Mouse (Mus musculus) MEL (cell line): Measurements from ENCODE around the gene Atxn3. TPM values are rescaled to one million over a fixed set of nuclear protein-coding genes. Genes with fewer than 3 reads are reported as not detected.

Experiments
- DNase-seq: peaks from one replicate; pipeline ENCODE4 v3.0.0; 2011; ENCODE audit warnings: low read depth, low spot score
- H3K27ac ChIP-seq: 2 replicates; pipeline ENCODE4 v1.5.1; 2012; ENCODE audit warnings: low read depth, mild to moderate bottlenecking, control low read depth, low read length, moderate library complexity; ENCODE audit not compliant: control insufficient read depth
- H3K27me3 ChIP-seq, 2 experiments: fragments of 150-350 bp in 1 of 2; sonication (generic) in 1 of 2; 2 replicates each; pipeline ENCODE4 v1.6.1; 2012; ENCODE audit warnings: low read length in 2 of 2, mild to moderate bottlenecking in 2 of 2, improper control_type of control experiment in 1 of 2, moderate library complexity in 1 of 2; ENCODE audit not compliant: insufficient read depth in 2 of 2, control insufficient read depth in 1 of 2
- H3K36me3 ChIP-seq, 2 experiments: 2 replicates each; pipeline ENCODE4 v1.6.1; 2012 to 2014; ENCODE audit warnings: low read length in 2 of 2, improper control_type of control experiment in 1 of 2, inconsistent platforms in 1 of 2, mild to moderate bottlenecking in 1 of 2; ENCODE audit not compliant: insufficient read depth in 2 of 2, control insufficient read depth in 1 of 2
- H3K4me1 ChIP-seq, 2 experiments: fragments of 150-350 bp in 1 of 2; sonication (generic) in 1 of 2; 2 replicates each; pipeline ENCODE4 v1.6.1; 2012; ENCODE audit warnings: low read length in 2 of 2, improper control_type of control experiment in 1 of 2, mild to moderate bottlenecking in 1 of 2; ENCODE audit not compliant: insufficient read depth in 2 of 2, control insufficient read depth in 1 of 2
- H3K4me3 ChIP-seq, 2 experiments: fragments of 150-350 bp in 1 of 2; sonication (generic) in 1 of 2; 2 replicates each; pipeline ENCODE4 v1.5.1; 2012; ENCODE audit warnings: low read depth in 2 of 2, low read length in 2 of 2, mild to moderate bottlenecking in 2 of 2, moderate library complexity in 2 of 2, control low read depth in 1 of 2, improper control_type of control experiment in 1 of 2; ENCODE audit not compliant: control insufficient read depth in 1 of 2, insufficient read depth in 1 of 2
- H3K79me2 ChIP-seq: 2 replicates; pipeline ENCODE4 v1.6.1; 2012; ENCODE audit warnings: mild to moderate bottlenecking, low read length, moderate library complexity; ENCODE audit not compliant: control insufficient read depth, poor library complexity, insufficient read depth
- H3K9ac ChIP-seq: 2 replicates; pipeline ENCODE4 v1.6.1; 2012; ENCODE audit warnings: low read depth, mild to moderate bottlenecking, control low read depth, low read length, moderate library complexity; ENCODE audit not compliant: control insufficient read depth, poor library complexity, severe bottlenecking
- H3K9me3 ChIP-seq: fragments of 150-350 bp; sonication (generic); replicated peaks from 2 replicates; pipeline ENCODE4 v1.6.1; 2012; ENCODE audit warnings: mild to moderate bottlenecking, low read length, improper control_type of control experiment, moderate library complexity; ENCODE audit not compliant: insufficient read depth
- CHD1 ChIP-seq: IDR thresholded peaks from 2 replicates; pipeline ENCODE4 v1.6.1; 2012; ENCODE audit warnings: low read depth, mild to moderate bottlenecking, inconsistent platforms, low read length, improper control_type of control experiment
- CHD2 ChIP-seq: IDR thresholded peaks from 2 replicates; pipeline ENCODE4 v1.6.1; 2011; ENCODE audit warnings: low read length, improper control_type of control experiment
- CTCF ChIP-seq, 3 experiments: IDR thresholded peaks in 2 of 3; conservative IDR thresholded peaks in 1 of 3; 2 replicates each; pipeline ENCODE4 v1.5.1; 2011 to 2012; ENCODE audit warnings: low read length in 3 of 3, low read depth in 2 of 3, mild to moderate bottlenecking in 2 of 3, improper control_type of control experiment in 1 of 3, inconsistent platforms in 1 of 3, mixed read lengths in 1 of 3, moderate library complexity in 1 of 3; ENCODE audit not compliant: control insufficient read depth in 1 of 3, insufficient read depth in 1 of 3, poor library complexity in 1 of 3, severe bottlenecking in 1 of 3
- ELF1 ChIP-seq: IDR thresholded peaks from 2 replicates; pipeline ENCODE4 v1.6.1; 2014; ENCODE audit warnings: low read depth, mild to moderate bottlenecking, inconsistent platforms, low read length, improper control_type of control experiment, moderate library complexity
- EP300 ChIP-seq, 2 experiments: IDR thresholded peaks; 2 replicates each; pipeline ENCODE4 v1.6.1; 2011; ENCODE audit warnings: improper control_type of control experiment in 2 of 2, low read length in 2 of 2, low read depth in 1 of 2, mild to moderate bottlenecking in 1 of 2
- ETS1 ChIP-seq: IDR thresholded peaks from 2 replicates; pipeline ENCODE4 v1.6.1; 2012; ENCODE audit warnings: low read depth, mild to moderate bottlenecking, inconsistent platforms, low read length, improper control_type of control experiment, moderate library complexity
- HCFC1 ChIP-seq: IDR thresholded peaks from 2 replicates; pipeline ENCODE4 v1.6.1; 2012; ENCODE audit warnings: low read depth, mild to moderate bottlenecking, inconsistent platforms, low read length, improper control_type of control experiment, moderate library complexity
- JUND ChIP-seq: IDR thresholded peaks from 2 replicates; pipeline ENCODE4 v1.6.1; 2011; ENCODE audit warnings: low read depth, mild to moderate bottlenecking, improper control_type of control experiment, low read length
- KAT2A ChIP-seq: conservative IDR thresholded peaks from 2 replicates; pipeline ENCODE4 v1.6.1; 2012; ENCODE audit warnings: low read depth, low read length, improper control_type of control experiment, inconsistent platforms
- MXI1 ChIP-seq: IDR thresholded peaks from 2 replicates; pipeline ENCODE4 v1.6.1; 2011; ENCODE audit warnings: mild to moderate bottlenecking, low read depth, low read length, improper control_type of control experiment
- MYB ChIP-seq: IDR thresholded peaks from 2 replicates; pipeline ENCODE4 v1.6.1; 2011; ENCODE audit warnings: mild to moderate bottlenecking, low read depth, low read length, improper control_type of control experiment
- MYC ChIP-seq: IDR thresholded peaks from 2 replicates; pipeline ENCODE4 v1.6.1; 2011; ENCODE audit warnings: low read depth, mild to moderate bottlenecking, low read length, improper control_type of control experiment, moderate library complexity
- POLR2AphosphoS2 ChIP-seq: IDR thresholded peaks from 2 replicates; pipeline ENCODE4 v1.6.1; 2011; ENCODE audit warnings: low read length, improper control_type of control experiment
- RAD21 ChIP-seq: IDR thresholded peaks from 2 replicates; pipeline ENCODE4 v1.6.1; 2011; ENCODE audit warnings: mild to moderate bottlenecking, low read depth, low read length, improper control_type of control experiment
- RCOR1 ChIP-seq: IDR thresholded peaks from 2 replicates; pipeline ENCODE4 v1.6.1; 2012; ENCODE audit warnings: low read depth, mild to moderate bottlenecking, inconsistent platforms, low read length, improper control_type of control experiment
- SIN3A ChIP-seq: IDR thresholded peaks from 2 replicates; pipeline ENCODE4 v1.6.1; 2012; ENCODE audit warnings: low read length, improper control_type of control experiment, inconsistent platforms
- SMC3 ChIP-seq: IDR thresholded peaks from 2 replicates; pipeline ENCODE4 v1.6.1; 2011; ENCODE audit warnings: low read depth, low read length, improper control_type of control experiment
- TAL1 ChIP-seq: IDR thresholded peaks from 2 replicates; pipeline ENCODE4 v1.6.1; 2012; ENCODE audit warnings: mild to moderate bottlenecking, inconsistent platforms, low read length, moderate library complexity, mixed read lengths
- TCF12 ChIP-seq: IDR thresholded peaks from 2 replicates; pipeline ENCODE4 v1.6.1; 2014; ENCODE audit warnings: low read depth, mild to moderate bottlenecking, inconsistent platforms, low read length, improper control_type of control experiment, moderate library complexity
- USF1 ChIP-seq: IDR thresholded peaks from 2 replicates; pipeline ENCODE4 v1.6.1; 2014; ENCODE audit warnings: low read depth, mild to moderate bottlenecking, inconsistent platforms, low read length, improper control_type of control experiment, moderate library complexity
- USF2 ChIP-seq, 2 experiments: IDR thresholded peaks; 2 replicates each; pipeline ENCODE4 v1.6.1; 2011 to 2012; ENCODE audit warnings: improper control_type of control experiment in 2 of 2, low read length in 2 of 2, borderline replicate concordance in 1 of 2, inconsistent platforms in 1 of 2, low read depth in 1 of 2, mild to moderate bottlenecking in 1 of 2; ENCODE audit not compliant: insufficient read depth in 1 of 2
- ZC3H11A ChIP-seq: IDR thresholded peaks from 2 replicates; pipeline ENCODE4 v1.6.1; 2012; ENCODE audit warnings: low read depth, mild to moderate bottlenecking, inconsistent platforms, low read length, improper control_type of control experiment
- ZKSCAN1 ChIP-seq: IDR thresholded peaks from 2 replicates; pipeline ENCODE4 v1.6.1; 2012; ENCODE audit warnings: low read depth, mild to moderate bottlenecking, inconsistent platforms, low read length, improper control_type of control experiment, moderate library complexity
- ZNF384 ChIP-seq: IDR thresholded peaks from 2 replicates; pipeline ENCODE4 v1.6.1; 2012; ENCODE audit warnings: low read depth, mild to moderate bottlenecking, inconsistent platforms, low read length, improper control_type of control experiment
- polyA plus RNA-seq, 2 experiments: library from polyadenylated mRNA; stranded (reverse) in 1 of 2; unstranded in 1 of 2; fragments of >175 nt in 1 of 2; fragments of >200 nt in 1 of 2; gene quantifications; 2 replicates each; pipeline versions ENCODE4 v1.2.1 to v1.2.4; 2012; ENCODE audit warnings: low replicate concordance in 2 of 2, low read depth in 1 of 2; ENCODE audit not compliant: insufficient read length in 2 of 2, insufficient read depth in 1 of 2, missing spikeins in 1 of 2
- total RNA-seq: library from RNA; depleted of rRNA; stranded (reverse); fragments of 300-350 nt; gene quantifications from 2 replicates; pipeline ENCODE4 v1.2.3, GENCODE M21; 2012

Atxn3 gene
- total and polyA plus RNA-seq, 3 experiments = 21.8 to 400 (median 27.8) TPM

DNA sequence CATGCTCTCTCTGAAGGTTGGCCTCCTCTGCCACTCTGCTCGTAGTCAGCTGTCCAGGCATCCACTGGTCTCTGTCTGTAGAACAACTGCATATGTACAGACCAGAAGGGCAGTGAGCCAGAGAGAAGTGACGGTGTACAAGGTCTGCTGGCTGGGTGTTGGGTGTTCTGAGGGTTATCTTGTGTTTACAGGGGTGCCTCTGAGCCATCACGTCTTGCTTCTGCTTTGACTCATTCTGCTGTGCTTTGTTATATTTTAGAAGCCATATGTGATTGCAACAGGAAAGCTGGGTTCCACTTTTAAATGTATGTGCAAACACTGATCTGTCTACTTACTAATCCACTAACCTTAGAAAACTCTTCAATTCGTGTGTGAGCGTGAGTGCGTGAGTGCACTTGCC lies 29.6 kb upstream of the Atxn3 start:
- peak; percentile 71 for DNase-seq
- no peak overlapping the region for H3K4me3 ChIP-seq
- H3K9me3 ChIP-seq = no peaks in the 10 kb centered on the region
- peaks cover 9 to 43% of the 10 kb centered on the region in 2 experiments for H3K36me3 ChIP-seq
- H3K27me3 ChIP-seq = no peaks in the 10 kb centered on the region
- H3K9ac ChIP-seq = no peak overlapping the region
- peak overlapping the region; percentile 0; the same call in 1 of the 2 replicates for H3K27ac ChIP-seq
- peaks cover 1% of the 10 kb centered on the region; the same call in 1 of the 2 replicates for H3K79me2 ChIP-seq
- TF ChIP-seq ZKSCAN1 (no peak), CHD1 (no peak), MYB (no peak), TAL1 (peak; percentile 83), EP300 (IDR thresholded peaks at IDR 0.05; ENCODE audit: low read depth in 1 of 2, low read length in 2 of 2) (peak; percentile 53 to 59; a peak in 2 of 4 replicates), RAD21 (no peak), ETS1 (peak; percentile 46; the same call in 1 of the 2 replicates), SMC3 (no peak)
- H3K4me1 ChIP-seq = peaks cover 0 to 3% of the 10 kb centered on the region in 2 experiments; a peak in 1 of 4 replicates

DNA sequence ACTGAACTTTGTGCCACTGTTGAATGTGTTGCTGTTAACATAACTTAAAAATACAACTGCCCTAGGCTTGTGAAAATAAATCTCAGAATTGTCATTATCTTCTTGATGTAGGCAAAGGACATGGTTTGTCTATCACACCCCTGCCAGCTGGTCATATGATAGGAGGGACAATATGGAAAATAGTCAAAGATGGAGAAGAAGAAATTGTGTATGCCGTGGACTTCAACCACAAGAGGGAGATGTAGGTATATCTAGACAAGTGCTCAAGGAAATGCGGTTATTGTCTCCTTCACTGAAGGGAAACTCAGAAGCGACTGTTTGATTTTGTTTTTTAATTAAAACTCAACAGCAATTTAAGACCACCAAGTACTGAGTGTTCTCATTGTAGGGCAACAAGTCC lies 27.1 kb upstream of the Atxn3 start:
- peaks cover 7 to 15% of the 10 kb centered on the region in 2 experiments; a peak in 2 of 4 replicates for H3K4me1 ChIP-seq
- no peak overlapping the region for H3K27ac ChIP-seq
- peak; percentile 64 for DNase-seq
- H3K4me3 ChIP-seq = no peak overlapping the region
- H3K36me3 ChIP-seq = peaks cover 21 to 44% of the 10 kb centered on the region in 2 experiments
- TF ChIP-seq RAD21 (peak; percentile 66), SMC3 (peak; percentile 63), ZNF384 (no peak), MYC (no peak), ETS1 (peak; percentile 52; the same call in 1 of the 2 replicates), USF2 (IDR thresholded peaks at IDR 0.05; ENCODE audit: borderline replicate concordance in 1 of 2, insufficient read depth in 1 of 2, low read depth in 1 of 2, low read length in 2 of 2) (no peak), MXI1 (no peak), CHD2 (no peak), MYB (no peak), JUND (no peak), EP300 (IDR thresholded peaks at IDR 0.05; ENCODE audit: low read depth in 1 of 2, low read length in 2 of 2) (peak in 1 of 2 experiments; percentile 30; a peak in 1 of 4 replicates), KAT2A (no peak), HCFC1 (no peak), SIN3A (peak; percentile 43; the same call in 1 of the 2 replicates), POLR2AphosphoS2 (no peak), ELF1 (no peak), TCF12 (no peak), USF1 (0 out of 2 replicates have a peak, but pooled peaks have one; percentile 38), RCOR1 (peak; percentile 64; the same call in 1 of the 2 replicates), CTCF (IDR thresholded peaks at IDR 0.05 in 2 of 3, conservative IDR thresholded peaks at IDR 0.05 in 1 of 3; ENCODE audit: control insufficient read depth in 1 of 3, insufficient read depth in 1 of 3, low read depth in 2 of 3, low read length in 3 of 3, poor library complexity in 1 of 3, severe bottlenecking in 1 of 3) (peak in 2 of 3 experiments; percentile 42 to 70; a peak in 3 of 6 replicates), ZC3H11A (0 out of 2 replicates have a peak, but pooled peaks have one; percentile 8)
- H3K79me2 ChIP-seq = peaks cover 6% of the 10 kb centered on the region
- no peaks in the 10 kb centered on the region for H3K9me3 ChIP-seq
- H3K9ac ChIP-seq = no peak overlapping the region
- H3K27me3 ChIP-seq = no peaks in the 10 kb centered on the region
